Mouse (Mus musculus) cortical plate, adult 2 months (tissue): ENCODE data around the gene Lrrc8c. TPM values are rescaled to one million over a fixed set of nuclear protein-coding genes. Genes with fewer than 3 reads are reported as not detected.

ENCODE experiments used
- H3K27ac ChIP-seq: fragments of 200-500 bp; 2 replicates; pipeline ENCODE4 v1.5.1; 2012; ENCODE audit warnings: low read length, control low read depth, inconsistent platforms; ENCODE audit not compliant: insufficient read depth
- H3K4me1 ChIP-seq: fragments of 200-500 bp; 2 replicates; pipeline ENCODE4 v1.6.1; 2011; ENCODE audit warnings: low read length; ENCODE audit not compliant: control insufficient read depth, insufficient read depth
- H3K4me3 ChIP-seq: fragments of 200-500 bp; 2 replicates; pipeline ENCODE4 v1.5.1; 2011; ENCODE audit warnings: mild to moderate bottlenecking, low read length, control low read depth; ENCODE audit not compliant: insufficient read depth
- CTCF ChIP-seq: fragments of 200-500 bp; IDR thresholded peaks from 2 replicates; pipeline ENCODE4 v1.5.1; 2011; ENCODE audit warnings: mild to moderate bottlenecking, control low read depth, low read length; ENCODE audit not compliant: insufficient read depth; ENCODE audit errors: extremely low read depth
- POLR2A ChIP-seq: fragments of 200-500 bp; IDR thresholded peaks from 2 replicates; pipeline ENCODE4 v1.6.1; 2011; ENCODE audit warnings: mild to moderate bottlenecking, low read length, control low read depth; ENCODE audit not compliant: insufficient read depth; ENCODE audit errors: extremely low read depth
- polyA plus RNA-seq: library from polyadenylated mRNA; depleted of rRNA; stranded (reverse); fragments of >200 nt; gene quantifications from 2 replicates; pipeline ENCODE4 v1.2.3, GENCODE M21; 2012

Lrrc8c gene
- polyA plus RNA-seq, 1 experiment, result 14.0 TPM

DNA sequence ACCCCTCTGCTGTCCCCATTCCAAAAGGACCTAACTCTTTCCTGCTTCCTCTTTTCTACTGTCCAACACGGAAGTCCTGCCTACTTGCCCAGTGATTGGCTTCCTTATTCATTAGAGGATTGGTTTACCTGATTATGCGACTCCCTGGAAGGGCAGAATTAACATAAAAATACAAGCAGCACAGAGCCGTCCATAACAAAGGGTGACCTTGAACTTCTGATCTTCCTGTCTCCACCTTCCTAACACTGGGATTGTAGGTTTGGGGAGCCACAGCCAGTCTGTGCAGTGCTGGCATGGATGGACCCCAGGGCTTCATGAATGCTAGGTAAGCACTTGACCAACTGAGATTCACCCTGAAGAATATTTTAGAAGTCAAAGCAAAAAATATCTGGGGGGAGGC is 25.9 kb downstream of the Lrrc8c start:
- peak overlapping the region; percentile 40; the same call in 1 of the 2 replicates for H3K27ac ChIP-seq
- no peak overlapping the region for H3K4me3 ChIP-seq
- no peak for TF ChIP-seq CTCF
- TF ChIP-seq POLR2A, result no peak

GRCm38 (mm10) chr5:105547115-105547514 is 27.9 kb downstream of the Lrrc8c start:
- no peak for TF ChIP-seq CTCF
- TF ChIP-seq POLR2A, result no peak
- H3K4me1 ChIP-seq, result peaks cover 5% of the 10 kb centered on the region
- H3K4me3 ChIP-seq, result no peak overlapping the region
- H3K27ac ChIP-seq, result peak overlapping the region; percentile 59

More for the DNA sequence above, 25.9 kb downstream of the Lrrc8c start:
- H3K4me1 ChIP-seq, result peaks cover 5% of the 10 kb centered on the region

DNA sequence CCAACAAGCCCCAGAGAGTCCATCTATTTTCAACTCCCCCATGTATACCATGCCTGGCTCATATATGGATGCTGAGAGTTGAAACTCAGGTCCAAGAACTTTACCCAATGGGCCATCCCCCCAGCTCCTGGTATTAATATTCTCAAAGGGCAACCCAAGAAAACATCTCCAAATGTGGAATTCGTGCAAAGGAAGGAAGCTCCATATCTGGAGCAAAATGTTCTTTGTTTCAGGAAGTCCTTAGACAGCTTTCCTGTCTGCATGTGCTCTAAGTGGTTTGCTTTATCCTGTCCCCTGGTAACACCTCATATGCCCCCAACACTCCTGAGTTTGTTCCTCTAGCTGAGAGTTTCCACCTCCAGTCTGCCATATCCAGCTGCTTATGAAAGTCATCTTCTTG is 32.6 kb downstream of the Lrrc8c start:
- Histone ChIP-seq H3K4me3 (no peak overlapping the region), H3K4me1 (peaks cover 3% of the 10 kb centered on the region)
- TF ChIP-seq POLR2A, result no peak
- TF ChIP-seq CTCF, result no peak

DNA sequence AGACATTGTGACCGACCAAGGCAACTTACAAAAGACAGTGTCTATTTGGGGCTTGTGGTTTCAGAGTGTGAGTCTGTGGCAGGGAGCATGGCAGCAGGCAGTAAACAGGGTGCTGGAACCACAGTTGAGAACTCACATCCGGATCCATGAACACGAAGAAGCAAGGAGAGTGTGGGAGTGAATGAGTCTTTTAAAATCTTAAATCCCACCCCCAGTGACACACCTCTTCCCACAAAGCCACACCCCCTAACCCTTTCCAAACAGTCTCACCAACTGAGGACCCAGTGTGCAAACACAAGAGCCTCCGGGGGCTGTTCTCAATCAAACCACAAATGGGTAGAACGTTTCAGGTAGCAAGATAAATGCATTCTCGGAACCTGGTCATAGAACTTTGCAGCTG is 37.1 kb downstream of the Lrrc8c start:
- no peak overlapping the region for H3K4me3 ChIP-seq
- H3K27ac ChIP-seq, result no peak overlapping the region
- H3K4me1 ChIP-seq, result peaks cover 7% of the 10 kb centered on the region
- TF ChIP-seq CTCF, result no peak
- no peak for TF ChIP-seq POLR2A

More for the DNA sequence above, 32.6 kb downstream of the Lrrc8c start:
- no peak overlapping the region for H3K27ac ChIP-seq

GRCm38 (mm10) chr5:105557346-105557745 is 38.2 kb downstream of the Lrrc8c start:
- H3K27ac ChIP-seq, result no peak overlapping the region
- peaks cover 12% of the 10 kb centered on the region for H3K4me1 ChIP-seq
- TF ChIP-seq POLR2A (no peak), CTCF (no peak)
- H3K4me3 ChIP-seq, result no peak overlapping the region

DNA sequence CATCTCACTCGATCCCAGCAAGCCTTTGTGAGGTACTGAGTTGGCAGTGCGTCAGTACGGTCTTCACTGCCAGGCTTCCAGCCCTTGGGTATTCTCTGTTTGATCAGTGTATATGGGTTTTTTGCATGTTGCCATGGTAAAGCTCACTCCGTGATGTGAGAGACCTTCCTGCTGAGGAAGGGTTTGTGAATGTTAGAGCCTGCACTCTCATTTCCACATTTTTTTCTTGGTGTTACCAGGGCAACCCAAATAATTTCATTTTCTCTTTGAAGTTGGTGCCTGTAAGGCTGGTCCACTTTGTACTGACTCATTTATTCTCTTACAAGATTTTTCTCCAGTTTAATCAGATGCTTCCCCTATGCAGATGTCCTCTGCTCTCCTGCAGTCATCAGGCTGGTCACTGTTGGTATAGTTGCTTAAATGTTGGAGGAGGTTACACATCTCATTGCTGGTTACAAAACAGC is 38.6 kb downstream of the Lrrc8c start:
- H3K4me3 ChIP-seq, result no peak overlapping the region
- H3K27ac ChIP-seq, result no peak overlapping the region
- peaks cover 13% of the 10 kb centered on the region for H3K4me1 ChIP-seq
- TF ChIP-seq POLR2A, result no peak
- no peak for TF ChIP-seq CTCF

DNA sequence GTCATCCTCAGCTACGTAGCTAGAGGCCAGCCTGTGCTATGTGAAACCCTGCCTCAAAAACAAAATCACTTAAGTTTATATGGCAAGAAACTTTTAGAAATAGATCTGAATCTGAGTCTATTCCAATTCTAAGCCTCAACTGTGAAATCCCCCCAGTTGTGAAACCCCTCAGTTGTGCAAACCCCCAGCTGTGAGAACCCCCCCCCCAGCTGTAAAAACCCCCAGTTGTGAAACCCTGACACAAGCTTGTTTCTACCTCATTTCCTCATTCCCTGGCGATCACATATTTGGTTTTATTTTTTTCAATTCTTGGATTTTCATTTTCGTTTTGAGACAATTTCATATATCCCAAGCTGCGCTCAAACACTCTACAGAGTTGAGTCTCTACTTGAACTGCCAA is 39.3 kb downstream of the Lrrc8c start:
- TF ChIP-seq CTCF (no peak), POLR2A (no peak)
- Histone ChIP-seq H3K27ac (no peak overlapping the region), H3K4me1 (peaks cover 13% of the 10 kb centered on the region), H3K4me3 (no peak overlapping the region)

DNA sequence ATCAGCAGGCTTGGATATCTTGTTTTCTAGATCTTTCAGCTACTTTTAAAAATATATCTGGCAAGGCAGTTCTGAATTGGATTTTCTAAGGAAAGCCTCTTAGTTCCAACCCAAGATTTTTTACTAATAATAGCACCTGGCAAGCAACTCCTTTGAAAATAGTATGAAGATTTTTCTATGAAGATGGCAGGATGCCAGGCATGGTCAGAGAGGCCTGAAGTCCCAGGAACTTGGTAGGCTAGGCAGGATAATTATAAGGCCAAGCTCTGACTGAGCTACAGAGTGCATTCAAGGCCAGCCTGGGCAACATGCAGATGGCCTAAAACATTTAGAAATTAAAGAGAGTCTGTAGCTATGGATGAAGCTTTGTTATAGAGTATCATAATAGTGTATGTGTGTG is 42.7 kb downstream of the Lrrc8c start:
- no peak overlapping the region for H3K4me3 ChIP-seq
- TF ChIP-seq POLR2A (no peak), CTCF (no peak)
- peaks cover 13% of the 10 kb centered on the region for H3K4me1 ChIP-seq
- H3K27ac ChIP-seq, result no peak overlapping the region

DNA sequence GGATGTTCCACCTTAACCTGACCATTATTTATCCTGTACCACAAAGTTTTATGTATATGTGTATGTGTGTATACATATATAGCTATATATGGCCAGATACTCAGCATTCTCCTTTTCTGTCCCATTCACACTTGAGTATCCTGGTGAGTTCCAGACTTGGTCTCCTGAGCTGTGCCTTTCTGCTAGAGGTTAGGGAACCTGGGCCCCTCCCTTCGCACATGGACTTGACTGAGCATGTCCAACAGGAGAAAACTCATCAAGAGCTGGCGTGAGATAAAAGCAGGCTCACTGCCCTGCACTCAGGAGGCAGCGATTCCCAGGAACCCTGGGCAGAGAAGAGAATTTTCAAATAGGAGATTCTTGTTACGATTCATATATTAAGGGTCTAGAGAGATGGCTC is 45.6 kb downstream of the Lrrc8c start:
- H3K4me1 ChIP-seq, result peaks cover 7% of the 10 kb centered on the region
- no peak overlapping the region for H3K4me3 ChIP-seq
- TF ChIP-seq CTCF, result no peak
- no peak for TF ChIP-seq POLR2A
- no peak overlapping the region for H3K27ac ChIP-seq

DNA sequence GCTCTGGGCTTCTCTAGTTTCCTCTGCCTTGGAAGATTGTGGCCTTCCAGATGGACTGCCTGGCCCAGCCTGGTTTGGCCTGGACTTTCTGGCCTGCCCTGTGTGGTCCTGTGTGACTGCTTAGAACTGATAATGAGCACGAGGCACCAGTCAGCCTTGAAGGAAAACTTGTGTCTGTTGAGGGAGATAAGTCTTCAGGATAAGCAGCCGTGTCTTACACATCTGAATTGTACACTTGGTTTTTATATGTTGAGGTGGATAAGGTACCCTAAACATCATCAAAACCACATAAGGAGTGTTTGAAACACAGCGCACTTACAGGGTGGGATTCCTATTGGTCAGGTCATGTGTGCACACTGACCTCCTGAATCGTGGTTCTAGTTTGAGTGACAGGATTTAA is 46.6 kb downstream of the Lrrc8c start:
- TF ChIP-seq POLR2A, result no peak
- Histone ChIP-seq H3K27ac (no peak overlapping the region), H3K4me1 (peaks cover 7% of the 10 kb centered on the region), H3K4me3 (no peak overlapping the region)

- Histone ChIP-seq H3K4me1 (peaks cover 4% of the 10 kb centered on the region), H3K4me3 (no peak overlapping the region), H3K27ac (no peak overlapping the region)
- no peak for TF ChIP-seq CTCF
- TF ChIP-seq POLR2A, result no peak
These were observed 47.7 kb downstream of the Lrrc8c start for GRCm38 (mm10) chr5:105566852-105567412.
